Mouse (Mus musculus): ENCODE data around the gene Vps33b. TPM values are rescaled to one million over a fixed set of nuclear protein-coding genes. Genes with fewer than 3 reads are reported as not detected.
A peak's percentile ranks its signal among the peaks of the same experiment; 100 is the strongest.

The Vps33b gene
- total RNA-seq, 4 experiments from 2014 or later = 17.2 to 24.6 (median 21.3) TPM

DNA sequence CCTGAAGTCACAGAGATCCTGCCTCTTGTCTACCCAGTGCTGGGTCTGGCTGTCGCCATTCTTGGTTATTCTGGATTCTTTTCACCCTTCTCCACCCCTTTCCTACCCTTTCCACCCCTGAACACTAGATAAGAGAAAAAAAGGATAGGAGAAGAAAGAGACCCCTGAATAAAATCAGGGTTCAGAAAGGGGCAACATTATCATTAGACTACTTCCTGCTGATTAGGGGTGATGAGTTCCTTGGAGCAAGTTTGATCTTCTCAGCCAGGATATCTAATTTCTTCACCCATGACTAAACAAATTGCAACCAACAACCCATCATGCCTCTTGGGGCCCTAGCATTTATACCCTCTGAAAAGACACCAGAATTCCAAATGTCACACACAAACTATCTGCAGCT, 1.7 kb upstream of the Vps33b start:
- no peak for DNase-seq (ENCODE audit: low spot score in 2 of 2)

DNA sequence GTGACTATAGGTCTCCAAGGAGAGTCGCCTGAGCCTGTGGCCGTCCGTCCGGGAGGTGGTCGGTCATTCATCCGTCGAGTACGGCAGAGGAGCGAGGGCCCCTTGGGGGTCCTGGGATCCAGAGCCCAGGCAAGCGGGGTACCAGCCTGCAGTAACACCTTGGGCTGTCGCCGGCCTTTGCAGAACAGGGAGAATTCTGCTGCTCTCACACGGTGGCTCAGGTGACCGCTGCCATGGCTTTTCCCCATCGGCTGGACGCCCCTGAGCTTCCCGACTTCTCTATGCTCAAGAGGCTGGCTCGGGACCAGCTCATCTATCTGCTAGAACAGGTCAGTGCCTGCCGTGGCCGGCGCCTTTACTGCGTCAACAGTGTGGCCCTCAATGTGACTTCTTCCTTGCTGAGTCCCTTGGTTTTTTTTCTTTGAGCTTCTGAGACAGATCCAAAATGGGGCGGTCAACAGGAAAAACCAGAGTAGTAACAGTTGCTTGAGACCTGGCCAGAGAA, 354 bp downstream of the Vps33b start:
- DNase-seq (ENCODE audit: low spot score in 2 of 2) = no peak

DNA sequence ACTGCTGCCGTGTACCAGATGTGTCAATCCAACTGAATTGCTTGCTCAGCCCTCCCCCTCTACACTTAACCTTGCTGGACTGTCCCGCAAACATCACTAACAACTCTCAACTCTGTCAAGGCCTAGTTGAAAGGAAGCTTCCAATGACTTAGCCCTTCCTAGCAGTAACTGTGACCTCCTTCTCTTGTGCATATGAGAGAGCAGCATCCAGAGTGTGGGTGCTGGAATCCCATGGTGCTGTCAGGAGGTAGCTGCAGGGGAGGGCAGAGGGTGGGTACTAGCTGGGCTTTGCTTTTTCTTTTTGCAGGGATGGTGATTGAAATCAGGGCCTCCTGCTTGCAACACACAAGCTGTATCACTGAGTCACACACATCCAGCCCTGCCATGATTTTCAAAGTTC, 4.0 kb downstream of the Vps33b start:
- DNase-seq (ENCODE audit: low spot score in 2 of 2) = no peak

DNA sequence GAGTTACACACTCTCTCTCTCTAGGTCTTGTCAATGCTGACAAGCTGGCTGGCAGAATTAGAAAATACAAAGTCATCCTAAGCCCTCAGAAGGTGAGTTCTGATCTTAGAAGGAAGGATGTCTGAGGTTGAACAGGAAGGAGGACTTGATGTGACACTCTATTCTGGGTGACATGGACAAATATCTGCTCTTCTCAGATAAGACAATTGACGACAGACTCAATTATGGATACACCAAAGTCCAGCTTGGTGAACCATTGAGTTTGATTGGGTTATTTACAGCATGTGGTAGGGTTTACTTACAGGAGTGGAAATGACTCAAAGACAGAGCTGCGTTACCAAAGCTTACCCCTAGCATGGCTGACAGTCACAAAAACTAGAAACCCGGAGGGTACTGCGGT, 6.9 kb downstream of the Vps33b start:
- DNase-seq (ENCODE audit: low spot score in 2 of 2) = no peak

DNA sequence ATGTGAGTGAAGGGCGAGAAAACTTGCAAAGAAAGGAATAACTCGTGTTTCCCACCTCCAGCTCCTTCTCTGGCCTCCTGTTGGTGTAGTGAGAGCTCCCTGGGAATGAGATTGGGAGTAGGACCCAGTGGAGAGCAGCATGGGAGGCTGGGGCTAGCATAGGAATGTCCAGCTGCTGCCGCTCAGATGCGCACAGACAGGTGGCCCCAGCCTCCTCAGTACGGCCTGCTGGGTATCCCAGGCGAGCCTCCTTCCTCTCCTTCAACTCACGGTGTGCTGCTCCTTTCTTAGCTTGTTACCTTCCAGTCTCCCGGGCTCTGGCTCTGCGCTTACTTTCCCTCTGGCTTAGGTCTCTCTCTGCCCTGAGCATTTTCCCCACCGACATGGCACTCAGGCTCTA, 10.6 kb downstream of the Vps33b start:
- DNase-seq (ENCODE audit: low spot score in 2 of 2) = no peak

DNA sequence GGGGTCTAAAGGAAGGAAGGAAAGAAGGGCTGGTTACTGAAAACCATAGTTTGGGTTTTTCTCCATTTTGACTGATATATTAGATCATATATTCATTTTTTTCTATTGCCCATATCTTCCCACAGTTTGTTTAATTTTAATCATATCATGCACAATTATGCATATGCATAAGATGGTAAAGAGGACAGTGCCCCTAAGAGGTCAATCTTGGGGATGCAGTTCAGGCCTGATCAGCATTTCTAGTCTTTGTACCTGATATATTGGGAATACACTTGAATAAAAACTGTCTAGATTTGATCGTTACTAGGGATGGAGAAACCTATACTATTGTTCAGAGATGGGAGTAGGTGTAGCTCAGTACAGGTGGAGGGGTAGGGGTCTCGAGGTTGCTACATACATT, 11.5 kb downstream of the Vps33b start:
- no peak for DNase-seq (ENCODE audit: low spot score in 2 of 2)

DNA sequence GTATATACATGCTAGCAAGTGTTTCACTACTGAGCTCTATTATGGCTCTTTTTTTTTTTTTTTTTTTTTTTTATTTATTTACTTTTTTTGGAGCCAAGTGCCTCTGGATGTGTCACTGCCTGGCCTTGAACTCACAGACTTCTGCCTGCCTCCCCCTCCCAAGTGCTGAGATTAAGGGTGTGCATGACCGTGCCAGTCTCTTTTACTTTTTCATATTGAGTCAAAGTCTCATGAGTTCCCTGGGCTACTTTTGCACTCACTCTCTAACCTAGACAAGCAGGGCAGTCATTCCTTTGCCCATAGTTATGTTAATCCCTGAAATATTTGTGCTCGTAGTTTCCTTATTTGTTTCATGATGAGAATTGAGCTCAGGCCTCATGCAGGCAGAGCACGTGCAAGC, 12.2 kb downstream of the Vps33b start:
- DNase-seq (ENCODE audit: low spot score in 2 of 2) = no peak

DNA sequence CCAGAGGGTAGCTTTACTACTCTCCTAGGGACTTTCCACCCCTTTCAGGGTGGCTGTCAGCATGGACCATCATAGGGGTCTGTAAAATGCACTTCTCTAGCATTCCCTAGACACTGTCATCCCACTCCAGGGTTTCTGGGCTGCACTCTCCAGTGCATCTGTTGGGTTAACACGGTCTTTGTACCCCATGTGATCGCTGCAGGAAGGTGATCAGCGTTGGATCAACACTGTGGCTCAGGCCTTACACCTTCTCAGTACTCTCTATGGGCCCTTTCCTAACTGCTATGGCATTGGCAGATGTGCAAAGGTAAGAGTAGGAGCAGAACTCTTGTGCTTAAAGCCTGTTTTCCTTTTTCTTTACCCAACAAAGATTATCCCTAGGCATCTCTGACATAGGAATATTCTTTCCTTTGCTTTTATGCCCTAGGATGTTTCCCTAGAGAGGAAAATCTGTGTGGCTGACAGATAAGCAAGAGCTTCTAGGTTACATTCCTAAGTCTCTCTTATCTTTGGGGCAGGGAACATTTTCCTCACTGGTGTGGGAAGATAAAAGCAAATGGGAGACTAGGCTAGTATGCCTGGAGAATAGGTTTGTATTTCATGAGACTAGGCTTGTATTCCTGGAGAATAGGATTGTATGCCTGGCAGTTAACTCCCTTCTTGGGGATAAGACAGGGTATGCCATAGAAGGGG, 13.9 kb downstream of the Vps33b start:
- no peak for DNase-seq (ENCODE audit: low spot score in 2 of 2)

DNA sequence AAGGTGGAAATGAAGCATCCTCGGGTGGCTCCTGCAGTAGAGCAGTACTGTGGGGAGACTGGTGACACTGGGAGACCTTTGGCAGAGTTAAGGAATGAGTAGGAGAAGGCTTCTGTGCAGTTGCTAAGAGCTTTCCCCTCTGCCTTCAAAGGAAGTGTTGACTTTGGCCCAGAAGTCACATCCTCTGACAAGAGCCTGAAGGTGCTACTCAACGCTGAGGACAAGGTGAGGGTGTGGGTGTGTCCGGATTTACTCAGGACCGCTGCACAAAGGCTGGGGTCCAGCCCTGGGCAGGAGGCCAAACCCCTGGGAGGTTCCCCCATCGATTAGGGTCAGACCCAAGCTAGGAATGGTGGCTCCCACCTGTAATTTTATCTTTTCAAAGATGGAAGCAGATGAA, 14.9 kb downstream of the Vps33b start:
- no peak for DNase-seq (ENCODE audit: low spot score in 2 of 2)

DNA sequence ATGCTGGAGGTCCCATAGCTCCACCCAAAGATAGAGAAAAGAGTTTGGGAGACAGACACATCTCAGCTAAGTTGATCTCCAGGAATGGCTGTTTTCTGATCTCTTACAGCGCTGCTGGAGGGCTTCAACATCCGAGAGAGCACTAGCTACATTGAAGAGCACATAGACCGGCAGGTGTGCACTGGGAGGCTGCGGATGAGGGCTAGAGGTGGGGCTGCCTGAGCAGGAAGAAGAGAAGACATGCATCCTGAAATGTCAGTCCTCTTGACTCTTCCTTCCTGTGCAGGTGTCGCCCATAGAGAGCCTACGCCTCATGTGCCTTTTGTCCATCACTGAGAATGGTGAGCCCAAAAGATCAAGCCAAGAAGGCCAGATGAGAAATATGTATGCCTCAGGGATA, 16.3 kb downstream of the Vps33b start:
- no peak for DNase-seq (ENCODE audit: low spot score in 2 of 2)

DNA sequence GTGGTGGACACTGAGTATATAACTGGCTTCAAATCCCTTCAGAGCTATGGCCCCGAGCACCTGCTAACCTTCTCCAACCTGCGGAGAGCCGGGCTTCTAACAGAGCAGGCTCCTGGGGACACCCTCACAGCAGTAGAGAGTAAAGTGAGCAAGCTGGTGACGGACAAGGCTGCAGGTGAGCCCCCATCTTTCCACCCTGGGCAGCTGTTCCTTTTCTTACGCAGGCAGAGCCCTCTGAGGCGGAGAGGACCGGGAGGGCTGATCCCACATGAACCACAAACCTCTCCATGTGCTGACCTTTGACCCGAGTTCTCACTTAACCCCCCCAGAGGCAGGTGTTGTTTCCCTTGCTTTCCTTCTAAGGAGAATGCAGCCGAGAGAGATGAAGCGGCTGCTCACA, 18.3 kb downstream of the Vps33b start:
- DNase-seq (ENCODE audit: low spot score in 2 of 2) = no peak

DNA sequence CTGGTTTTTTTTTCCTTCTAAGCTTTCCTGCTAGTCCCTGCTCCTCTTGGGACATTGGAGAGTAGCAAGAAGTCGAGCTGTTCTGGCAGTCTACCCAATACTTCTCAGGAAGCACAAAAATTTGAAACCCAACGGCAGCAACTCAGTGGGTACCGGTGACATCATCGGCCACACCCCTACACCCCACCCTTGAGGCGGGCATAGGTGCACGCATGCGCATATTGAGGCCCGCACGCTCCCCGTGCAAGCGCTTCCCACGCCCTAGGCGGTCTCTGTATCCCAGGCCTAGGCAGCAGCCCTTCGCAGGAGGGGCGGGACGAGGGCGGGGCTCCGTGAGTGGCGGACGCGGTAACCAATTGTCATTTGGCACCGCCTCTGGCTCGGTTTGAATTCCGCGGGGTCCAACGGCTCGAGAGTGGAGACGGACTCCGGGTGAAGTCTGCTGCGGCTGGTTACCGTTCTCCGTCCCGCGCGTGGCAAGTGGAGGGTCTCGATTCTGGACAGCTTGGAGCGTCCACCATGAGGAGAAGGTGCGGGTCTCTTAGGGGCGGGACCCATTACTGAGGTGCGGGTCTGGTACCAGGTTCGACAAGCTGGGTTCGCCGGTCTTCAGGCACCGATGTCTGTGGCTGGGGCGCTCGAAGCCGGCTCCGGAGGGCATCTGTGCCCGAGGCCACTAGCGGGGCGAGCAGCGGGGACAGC, 24.8 kb downstream of the Vps33b start, which contains the start of gene Prc1:
Prc1 (plus strand) TSS at position 389 of the 702 bp plus-strand sequence.
- DNase-seq (ENCODE audit: low spot score in 2 of 2) = peak; percentile 98

DNA sequence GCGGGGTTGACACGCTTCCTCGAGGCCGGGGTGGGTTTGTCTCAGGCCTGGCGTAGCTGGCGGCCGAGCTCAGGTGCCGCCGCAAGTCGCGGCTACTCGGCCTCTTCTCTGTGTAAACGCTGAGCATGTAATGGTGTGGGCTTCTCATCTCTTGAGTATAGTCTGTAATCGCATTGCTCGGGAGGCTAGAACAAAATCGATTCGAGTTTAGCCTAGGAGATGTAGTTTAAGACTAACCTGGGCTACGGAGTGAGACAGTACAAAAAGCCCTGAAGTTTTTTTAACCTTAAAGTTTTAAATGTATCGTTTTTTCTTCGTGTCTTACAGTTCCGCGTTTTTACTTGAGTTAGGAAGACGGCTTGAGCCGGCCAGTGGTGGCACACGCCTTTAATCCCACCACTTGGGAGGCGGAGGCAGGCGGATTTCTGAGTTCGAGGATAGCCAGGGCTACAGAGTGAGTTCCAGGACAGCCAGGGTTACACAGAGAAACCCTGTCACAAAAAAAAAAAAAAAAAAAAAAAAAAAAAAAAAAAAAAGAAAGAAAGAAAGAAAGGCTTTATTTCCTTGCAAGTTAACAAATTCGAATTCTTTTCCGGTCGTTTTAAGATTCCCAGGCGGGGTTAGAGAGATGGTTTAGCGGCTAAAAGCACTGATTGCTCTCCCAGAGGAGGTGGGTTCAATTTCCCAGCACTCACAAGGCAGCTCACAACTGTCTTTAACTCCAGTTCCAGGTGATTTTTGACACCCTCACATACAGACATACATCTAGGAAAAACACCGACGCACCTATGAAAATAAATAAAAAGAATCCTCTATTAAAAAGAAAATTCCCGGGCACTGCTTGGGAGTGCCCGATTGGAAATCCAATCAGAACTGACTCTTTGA, 25.6 kb downstream of the Vps33b start:
- DNase-seq (ENCODE audit: low spot score in 2 of 2) = no peak

DNA sequence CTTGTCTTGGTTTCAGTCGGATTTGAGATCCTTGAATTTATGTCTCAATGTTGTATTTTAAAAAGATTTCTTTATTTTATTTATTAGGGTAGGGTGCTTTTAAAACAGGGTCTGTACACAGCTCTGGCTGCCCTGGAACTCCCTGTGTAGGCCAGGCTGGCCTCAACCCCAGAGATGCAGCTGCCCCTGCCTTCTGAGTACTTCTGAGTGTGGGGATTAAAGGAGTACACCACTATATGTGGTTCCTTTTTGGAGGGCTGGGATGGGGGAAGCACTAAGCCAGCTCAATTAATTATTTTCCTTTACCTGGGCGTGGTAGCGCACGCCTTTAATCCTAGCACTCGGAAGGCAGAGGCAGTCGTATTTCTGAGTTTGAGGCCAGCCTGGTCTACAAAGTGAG, 27.0 kb downstream of the Vps33b start:
- no peak for DNase-seq (ENCODE audit: low spot score in 2 of 2)

DNA sequence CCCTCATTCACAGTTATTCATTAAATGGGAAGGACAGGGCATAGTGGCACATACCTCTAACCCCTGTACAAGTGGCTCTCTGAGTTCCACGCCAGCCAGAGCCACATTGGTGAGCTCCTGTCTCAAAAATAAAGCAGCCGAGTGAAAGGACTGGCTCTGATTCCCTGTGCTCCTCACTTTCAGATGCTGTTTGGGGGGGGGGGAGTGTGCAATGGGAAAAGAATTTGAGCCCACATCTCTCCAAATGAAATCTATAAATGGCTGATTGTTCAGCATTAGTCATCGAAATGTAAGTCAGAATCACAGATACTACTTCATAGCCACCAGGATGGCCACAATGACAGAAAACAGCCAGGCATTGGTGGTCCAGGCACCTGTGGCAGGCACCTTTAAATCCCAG, 27.6 kb downstream of the Vps33b start:
- DNase-seq (ENCODE audit: low spot score in 2 of 2) = no peak

DNA sequence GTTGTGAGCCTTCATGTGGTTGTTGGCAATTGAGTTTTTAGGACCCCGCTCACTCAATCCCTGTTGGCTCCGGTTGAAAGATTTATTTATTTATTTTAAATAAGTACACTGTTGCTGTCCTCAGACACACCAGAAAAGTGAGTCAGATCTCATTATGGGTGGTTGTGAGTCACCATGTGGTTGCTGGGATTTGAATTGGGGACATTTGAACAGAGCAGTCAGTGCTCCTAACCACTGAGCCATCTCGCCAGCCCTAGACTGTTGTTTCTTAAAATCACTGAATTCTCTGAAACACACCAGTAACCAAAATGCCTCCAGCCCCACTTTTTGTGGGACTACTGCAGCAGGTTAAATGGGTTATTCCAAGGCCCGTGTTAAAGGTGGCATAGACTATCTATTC, 29.3 kb downstream of the Vps33b start:
- DNase-seq (ENCODE audit: low spot score in 2 of 2) = no peak

DNA sequence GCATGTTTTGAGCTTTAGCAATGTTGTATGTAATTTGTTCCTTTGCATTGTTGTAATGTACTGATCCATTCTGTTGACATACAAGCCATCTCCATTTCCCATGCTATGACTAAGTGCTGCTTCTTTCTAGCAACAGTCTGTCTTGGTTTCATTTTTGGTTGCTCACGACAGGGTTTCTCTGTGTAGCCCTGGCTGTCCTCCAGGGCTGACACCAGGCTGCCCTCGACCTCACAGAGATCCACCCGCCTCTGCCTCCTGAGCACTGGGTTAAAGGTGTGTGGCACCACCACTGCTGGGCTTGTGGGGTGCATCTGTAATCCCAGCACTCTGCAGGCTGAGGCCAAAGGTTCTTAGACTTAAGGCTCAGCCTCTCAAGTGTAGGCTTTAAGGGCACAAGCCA, 30.1 kb downstream of the Vps33b start:
- no peak for DNase-seq (ENCODE audit: low spot score in 2 of 2)

DNA sequence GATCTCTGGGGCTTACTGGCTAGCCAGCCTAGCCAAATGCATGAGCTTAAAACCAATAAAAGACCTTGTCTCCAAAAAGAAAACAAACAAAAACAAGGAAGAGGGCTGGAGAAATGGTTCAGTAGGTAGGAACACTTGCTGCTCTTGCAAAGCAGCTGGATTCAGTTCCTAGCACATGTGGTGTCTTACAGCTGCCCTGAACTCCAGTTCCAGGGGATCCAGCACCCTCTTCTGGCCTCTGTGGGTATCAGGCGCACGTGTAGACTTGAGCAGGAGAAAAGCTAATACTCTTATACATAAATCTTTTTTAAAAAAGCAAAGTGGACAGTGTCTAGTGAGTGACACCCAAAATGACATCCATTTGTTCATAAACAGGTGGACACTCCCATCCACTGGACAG, 32.1 kb downstream of the Vps33b start:
- DNase-seq (ENCODE audit: low spot score in 2 of 2) = no peak

DNA sequence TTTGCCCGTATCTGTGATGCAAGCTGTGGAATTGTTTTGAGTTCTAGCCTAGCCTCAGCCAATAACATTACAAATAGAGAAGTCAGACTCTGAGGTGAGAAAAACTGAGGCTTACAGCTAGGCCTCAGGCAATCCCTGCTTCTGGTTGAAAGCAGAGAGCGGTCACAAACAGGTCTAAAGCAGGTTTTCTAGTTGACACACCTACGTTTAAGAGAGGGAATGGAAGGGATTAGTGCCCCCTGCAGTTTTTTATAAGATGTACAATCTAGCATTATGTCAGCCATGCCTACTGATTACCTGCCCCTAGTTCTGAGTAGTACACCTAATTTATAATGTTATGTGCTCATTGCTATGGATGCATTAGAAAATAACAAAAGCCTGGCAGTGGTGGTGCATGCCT, 38.3 kb downstream of the Vps33b start:
- no peak for DNase-seq (ENCODE audit: low spot score in 2 of 2)

DNA sequence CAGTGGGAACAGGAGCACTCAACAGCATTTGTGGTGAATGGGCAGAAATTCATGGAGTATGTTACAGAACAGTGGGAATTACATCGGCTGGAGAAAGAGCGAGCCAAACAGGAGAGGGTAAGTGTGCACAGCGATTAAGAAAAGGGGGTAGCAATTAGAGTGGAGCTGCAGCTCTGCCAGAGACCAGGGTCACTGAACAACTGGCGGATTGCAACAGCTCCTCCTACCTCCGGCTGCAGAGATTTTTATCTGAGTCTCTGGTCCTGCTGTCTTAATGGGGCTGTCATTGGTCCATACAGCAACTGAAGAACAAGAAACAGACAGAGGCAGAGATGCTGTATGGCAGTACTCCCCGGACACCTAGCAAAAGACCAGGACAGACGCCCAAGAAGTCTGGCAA, 41.3 kb downstream of the Vps33b start:
- DNase-seq (ENCODE audit: low spot score in 2 of 2) = no peak

DNA sequence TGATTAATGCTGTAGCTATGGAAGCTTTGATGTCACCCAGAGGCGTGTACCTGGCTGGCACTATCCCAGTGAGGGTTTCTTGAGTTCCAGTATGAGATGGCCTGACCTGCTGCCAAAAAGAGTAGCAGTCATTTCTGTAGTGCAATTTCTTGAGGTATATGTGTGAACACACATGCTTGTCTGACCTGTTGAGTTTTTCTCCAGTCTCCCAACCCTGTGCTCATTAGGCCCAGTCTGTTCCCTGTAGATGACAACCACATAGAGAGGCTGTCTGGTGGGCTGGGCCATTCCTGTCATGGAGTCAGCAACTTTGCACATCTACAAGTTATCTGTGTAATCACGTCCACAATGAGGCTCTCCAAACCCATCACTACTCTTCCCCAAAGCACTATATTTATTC, 46.3 kb downstream of the Vps33b start:
- no peak for DNase-seq (ENCODE audit: low spot score in 2 of 2)

All from left cerebral cortex, adult 8-10 months (tissue).